Comparison of ENCODE assay signal across 13 mouse cellular contexts in genomic region chr3:123205065-123205464, GRCm38 (mm10). TPM values are rescaled to one million over a fixed set of nuclear protein-coding genes. Genes with fewer than 3 reads are reported as not detected.
DNase-seq lines count a peak whose midpoint lies in the region; ATAC-seq and TF ChIP-seq lines count a peak whose summit lies in the region.
"Had no signal": no experiment of that assay in that cellular context is flagged by ENCODE, and none has a peak within 500 bp of the region (broad histone marks: within the 10 kb centered on the region; RNA-seq: fewer than 3 reads in every experiment).

No protein-coding gene starts in this region.

- H3K27me3 ChIP-seq in kidney, embryonic 15.5 days, result no peaks in the 10 kb centered on the region
- no peaks in the 10 kb centered on the region for H3K27me3 ChIP-seq in embryonic facial prominence, embryonic 10.5 days (replicated peaks; ENCODE audit: low read depth, poor library complexity, severe bottlenecking)
- no peaks in the 10 kb centered on the region for H3K27me3 ChIP-seq in intestine, postnatal 0 days (replicated peaks; ENCODE audit: control insufficient read depth, insufficient read depth, low read length)

- no peak overlapping the region for H3K9ac ChIP-seq in kidney, embryonic 15.5 days
- H3K9ac ChIP-seq in intestine, postnatal 0 days (ENCODE audit: low read depth, low read length), result no peak overlapping the region
- H3K9ac ChIP-seq: forebrain, postnatal 0 days had no signal

- DNase-seq in kidney, postnatal 14 days, result no peak
- DNase-seq in NIH3T3 (ENCODE audit: low read depth), result peak; percentile 43
- DNase-seq in embryonic facial prominence, embryonic 10.5 days (ENCODE audit: low spot score), result no peak
- DNase-seq in urinary bladder, postnatal 25 days (ENCODE audit: low spot score), result no peak
- DNase-seq in spleen, adult 18-20 months, result no peak
- DNase-seq: cerebellum, postnatal 14 days; forebrain, postnatal 0 days; gastrocnemius, postnatal 25 days; right cerebral cortex, postnatal 4 days had no signal

- peak overlapping the region; percentile 75 for H3K27ac ChIP-seq in kidney, embryonic 15.5 days
- peak overlapping the region; percentile 40; the same call in 1 of the 2 replicates for H3K27ac ChIP-seq in embryonic facial prominence, embryonic 10.5 days (replicated peaks)
- peak overlapping the region; percentile 62 for H3K27ac ChIP-seq in intestine, postnatal 0 days (ENCODE audit: low read depth, low read length)
- H3K27ac ChIP-seq: hindbrain, postnatal 0 days had no signal

- no peaks in the 10 kb centered on the region for H3K9me3 ChIP-seq in kidney, embryonic 15.5 days (replicated peaks)
- H3K9me3 ChIP-seq in embryonic facial prominence, embryonic 10.5 days, result no peaks in the 10 kb centered on the region
- H3K9me3 ChIP-seq in intestine, postnatal 0 days (ENCODE audit: control insufficient read depth), result no peaks in the 10 kb centered on the region

- TF ChIP-seq CTCF in intestine, postnatal 0 days (IDR thresholded peaks at IDR 0.05; ENCODE audit: low read depth), result no peak

- peaks cover 12% of the 10 kb centered on the region for H3K4me1 ChIP-seq in kidney, embryonic 15.5 days
- H3K4me1 ChIP-seq in embryonic facial prominence, embryonic 10.5 days, result peaks cover 6% of the 10 kb centered on the region
- 0 out of 2 replicates have a peak, but pooled peaks cover 3% of the 10 kb centered on the region for H3K4me1 ChIP-seq in intestine, postnatal 0 days (replicated peaks; ENCODE audit: control insufficient read depth, insufficient read depth, low read length)

- ATAC-seq in kidney, embryonic 15.5 days (replicated peaks; ENCODE audit: low FRiP score), result no peak
- no peak for ATAC-seq in intestine, postnatal 0 days
- ATAC-seq: forebrain, postnatal 0 days; hindbrain, postnatal 0 days had no signal

- no peak overlapping the region for H3K4me3 ChIP-seq in kidney, embryonic 15.5 days (replicated peaks)
- H3K4me3 ChIP-seq in embryonic facial prominence, embryonic 10.5 days, result no peak overlapping the region
- no peak overlapping the region for H3K4me3 ChIP-seq in intestine, postnatal 0 days (ENCODE audit: low read depth, low read length)

- 60% methylated on average over 6 of the region's 6 CpGs for WGBS in kidney, embryonic 15.5 days
- 68% methylated on average over 6 of the region's 6 CpGs for WGBS in embryonic facial prominence, embryonic 10.5 days
- 27% methylated on average over 6 of the region's 6 CpGs for WGBS in intestine, postnatal 0 days

- H3K4me2 ChIP-seq in kidney, embryonic 15.5 days, result 0 out of 2 replicates have a peak overlapping the region, but pooled peaks have one; percentile 15
- peak overlapping the region; percentile 4; the same call in 1 of the 2 replicates for H3K4me2 ChIP-seq in intestine, postnatal 0 days (replicated peaks; ENCODE audit: low read depth)
- H3K4me2 ChIP-seq: liver, embryonic 11.5 days had no signal

- H3K36me3 ChIP-seq in kidney, embryonic 15.5 days, result no peaks in the 10 kb centered on the region
- H3K36me3 ChIP-seq in embryonic facial prominence, embryonic 10.5 days (replicated peaks), result no peaks in the 10 kb centered on the region
- no peaks in the 10 kb centered on the region for H3K36me3 ChIP-seq in intestine, postnatal 0 days (ENCODE audit: control insufficient read depth, insufficient read depth)

RNA-seq across cellular contexts. Expression of gene Synpo2, which starts 30.9 kb away (rescaled TPM):
- polyA plus RNA-seq in kidney, embryonic 15.5 days (2015; fragmentation: Nextera tagmentation; extraction: Ambion mirVana), result 8.3 and 11.5 TPM in 2 replicates
- polyA plus RNA-seq in embryonic facial prominence, embryonic 10.5 days (2016; fragmentation: Nextera tagmentation; extraction: Ambion mirVana), result 4.9 TPM in 2 replicates
- 23.9 and 25.3 TPM in 2 replicates for polyA plus RNA-seq in intestine, postnatal 0 days (2015; fragmentation: Nextera tagmentation; extraction: Ambion mirVana)
